Mouse (Mus musculus): ENCODE measurements around the gene Bcat1. TPM values are rescaled to one million over a fixed set of nuclear protein-coding genes. Genes with fewer than 3 reads are reported as not detected.
"Not testable (repeated sequence)": the region's sequence is repeated elsewhere in the genome, so short reads cannot be mapped to it uniquely, and the experiment has no call there.

Bcat1 gene
- polyA plus RNA-seq, 1 experiment from 2014 or later, result 110 TPM

GRCm38 (mm10) chr6:145104241-145104939, 28.4 kb upstream of the Bcat1 start:
- WGBS, result 77% methylated on average over 10 of the region's 10 CpGs
- H3K4me2 ChIP-seq (ENCODE audit: low read length), result no peak overlapping the region
- H3K9ac ChIP-seq (ENCODE audit: low read depth, low read length), result no peak overlapping the region
- H3K27me3 ChIP-seq (replicated peaks; ENCODE audit: control insufficient read depth, insufficient read depth, low read length), result no peaks in the 10 kb centered on the region
- no peaks in the 10 kb centered on the region for H3K36me3 ChIP-seq (ENCODE audit: control insufficient read depth, insufficient read depth, low read length)
- ATAC-seq, result no peak
- H3K4me3 ChIP-seq (ENCODE audit: low read length), result no peak overlapping the region
- no peaks in the 10 kb centered on the region for H3K4me1 ChIP-seq (ENCODE audit: control insufficient read depth, insufficient read depth, low read depth, low read length)
- H3K9me3 ChIP-seq (ENCODE audit: control insufficient read depth, low read length), result peaks cover 2% of the 10 kb centered on the region; the same call in 1 of the 2 replicates
- no peak overlapping the region for H3K27ac ChIP-seq (ENCODE audit: low read depth, low read length)

- 68% methylated on average over 9 of the region's 9 CpGs for WGBS
- H3K4me3 ChIP-seq (ENCODE audit: low read length), result no peak overlapping the region
- no peak overlapping the region for H3K4me2 ChIP-seq (ENCODE audit: low read length)
- H3K27ac ChIP-seq (ENCODE audit: low read depth, low read length), result no peak overlapping the region
- H3K9me3 ChIP-seq (ENCODE audit: control insufficient read depth, low read length), result peaks cover 2% of the 10 kb centered on the region; the same call in 1 of the 2 replicates
- no peak overlapping the region for H3K9ac ChIP-seq (ENCODE audit: low read depth, low read length)
- H3K4me1 ChIP-seq (ENCODE audit: control insufficient read depth, insufficient read depth, low read depth, low read length), result no peaks in the 10 kb centered on the region
- no peaks in the 10 kb centered on the region for H3K27me3 ChIP-seq (replicated peaks; ENCODE audit: control insufficient read depth, insufficient read depth, low read length)
- no peak for ATAC-seq
- H3K36me3 ChIP-seq (ENCODE audit: control insufficient read depth, insufficient read depth, low read length), result no peaks in the 10 kb centered on the region
Measured at GRCm38 (mm10) chr6:145100923-145101322, 24.9 kb upstream of the Bcat1 start.

GRCm38 (mm10) chr6:145094431-145094830, 18.4 kb upstream of the Bcat1 start:
- ATAC-seq, result no peak
- Histone ChIP-seq H3K4me2 (ENCODE audit: low read length) (no peak overlapping the region), H3K9me3 (ENCODE audit: control insufficient read depth, low read length) (no peaks in the 10 kb centered on the region), H3K4me3 (ENCODE audit: low read length) (no peak overlapping the region), H3K9ac (ENCODE audit: low read depth, low read length) (no peak overlapping the region), H3K36me3 (ENCODE audit: control insufficient read depth, insufficient read depth, low read length) (no peaks in the 10 kb centered on the region), H3K27ac (ENCODE audit: low read depth, low read length) (no peak overlapping the region), H3K4me1 (ENCODE audit: control insufficient read depth, insufficient read depth, low read depth, low read length) (no peaks in the 10 kb centered on the region), H3K27me3 (replicated peaks; ENCODE audit: control insufficient read depth, insufficient read depth, low read length) (no peaks in the 10 kb centered on the region)
- WGBS, result 78% methylated on average over 4 of the region's 4 CpGs

GRCm38 (mm10) chr6:145093038-145093622, 17.1 kb upstream of the Bcat1 start:
- not testable (repeated sequence) for ATAC-seq; H3K4me2 ChIP-seq (ENCODE audit: low read length); H3K27me3 ChIP-seq (replicated peaks; ENCODE audit: control insufficient read depth, insufficient read depth, low read length); H3K4me1 ChIP-seq (ENCODE audit: control insufficient read depth, insufficient read depth, low read depth, low read length); H3K4me3 ChIP-seq (ENCODE audit: low read length); H3K27ac ChIP-seq (ENCODE audit: low read depth, low read length); H3K9ac ChIP-seq (ENCODE audit: low read depth, low read length); H3K36me3 ChIP-seq (ENCODE audit: control insufficient read depth, insufficient read depth, low read length); H3K9me3 ChIP-seq (ENCODE audit: control insufficient read depth, low read length)
- WGBS, result 63% methylated on average over 7 of the region's 7 CpGs

- no peaks in the 10 kb centered on the region for H3K27me3 ChIP-seq (replicated peaks; ENCODE audit: control insufficient read depth, insufficient read depth, low read length)
- no peak overlapping the region for H3K4me3 ChIP-seq (ENCODE audit: low read length)
- H3K9me3 ChIP-seq (ENCODE audit: control insufficient read depth, low read length), result no peaks in the 10 kb centered on the region
- no peaks in the 10 kb centered on the region for H3K4me1 ChIP-seq (ENCODE audit: control insufficient read depth, insufficient read depth, low read depth, low read length)
- H3K4me2 ChIP-seq (ENCODE audit: low read length), result no peak overlapping the region
- whole genome bisulfite sequencing, result 88% methylated on average over 7 of the region's 7 CpGs
- no peak overlapping the region for H3K9ac ChIP-seq (ENCODE audit: low read depth, low read length)
- no peaks in the 10 kb centered on the region for H3K36me3 ChIP-seq (ENCODE audit: control insufficient read depth, insufficient read depth, low read length)
- H3K27ac ChIP-seq (ENCODE audit: low read depth, low read length), result no peak overlapping the region
- ATAC-seq, result no peak
Measured at GRCm38 (mm10) chr6:145091998-145092397, 16.0 kb upstream of the Bcat1 start.

- no peak overlapping the region for H3K9ac ChIP-seq (ENCODE audit: low read depth, low read length)
Measured at GRCm38 (mm10) chr6:145090928-145091327, 14.9 kb upstream of the Bcat1 start.

GRCm38 (mm10) chr6:145090201-145090863, 14.3 kb upstream of the Bcat1 start:
- no peak overlapping the region for H3K9ac ChIP-seq (ENCODE audit: low read depth, low read length)
- no peaks in the 10 kb centered on the region for H3K4me1 ChIP-seq (ENCODE audit: control insufficient read depth, insufficient read depth, low read depth, low read length)
- no peak overlapping the region for H3K4me3 ChIP-seq (ENCODE audit: low read length)
- no peaks in the 10 kb centered on the region for H3K36me3 ChIP-seq (ENCODE audit: control insufficient read depth, insufficient read depth, low read length)
- WGBS, result 78% methylated on average over 6 of the region's 6 CpGs
- H3K27ac ChIP-seq (ENCODE audit: low read depth, low read length), result no peak overlapping the region
- no peaks in the 10 kb centered on the region for H3K9me3 ChIP-seq (ENCODE audit: control insufficient read depth, low read length)
- ATAC-seq, result no peak
- no peak overlapping the region for H3K4me2 ChIP-seq (ENCODE audit: low read length)
- H3K27me3 ChIP-seq (replicated peaks; ENCODE audit: control insufficient read depth, insufficient read depth, low read length), result no peaks in the 10 kb centered on the region

More at GRCm38 (mm10) chr6:145090928-145091327, 14.9 kb upstream of the Bcat1 start:
- ATAC-seq, result no peak
- no peak overlapping the region for H3K4me3 ChIP-seq (ENCODE audit: low read length)
- H3K27ac ChIP-seq (ENCODE audit: low read depth, low read length), result no peak overlapping the region
- no peaks in the 10 kb centered on the region for H3K4me1 ChIP-seq (ENCODE audit: control insufficient read depth, insufficient read depth, low read depth, low read length)
- WGBS, result 80% methylated on average over 5 of the region's 5 CpGs
- no peaks in the 10 kb centered on the region for H3K9me3 ChIP-seq (ENCODE audit: control insufficient read depth, low read length)
- no peaks in the 10 kb centered on the region for H3K36me3 ChIP-seq (ENCODE audit: control insufficient read depth, insufficient read depth, low read length)
- no peak overlapping the region for H3K4me2 ChIP-seq (ENCODE audit: low read length)
- no peaks in the 10 kb centered on the region for H3K27me3 ChIP-seq (replicated peaks; ENCODE audit: control insufficient read depth, insufficient read depth, low read length)

GRCm38 (mm10) chr6:145089373-145089772, 13.4 kb upstream of the Bcat1 start:
- no peak overlapping the region for H3K9ac ChIP-seq (ENCODE audit: low read depth, low read length)
- WGBS, result 89% methylated on average over 4 of the region's 4 CpGs
- H3K27me3 ChIP-seq (replicated peaks; ENCODE audit: control insufficient read depth, insufficient read depth, low read length), result no peaks in the 10 kb centered on the region
- no peak overlapping the region for H3K4me3 ChIP-seq (ENCODE audit: low read length)
- no peak overlapping the region for H3K4me2 ChIP-seq (ENCODE audit: low read length)
- no peaks in the 10 kb centered on the region for H3K36me3 ChIP-seq (ENCODE audit: control insufficient read depth, insufficient read depth, low read length)
- no peaks in the 10 kb centered on the region for H3K9me3 ChIP-seq (ENCODE audit: control insufficient read depth, low read length)
- H3K27ac ChIP-seq (ENCODE audit: low read depth, low read length), result no peak overlapping the region
- H3K4me1 ChIP-seq (ENCODE audit: control insufficient read depth, insufficient read depth, low read depth, low read length), result no peaks in the 10 kb centered on the region
- no peak for ATAC-seq

GRCm38 (mm10) chr6:145088451-145089113, 12.6 kb upstream of the Bcat1 start:
- Histone ChIP-seq H3K27ac (ENCODE audit: low read depth, low read length) (no peak overlapping the region), H3K27me3 (replicated peaks; ENCODE audit: control insufficient read depth, insufficient read depth, low read length) (no peaks in the 10 kb centered on the region), H3K4me1 (ENCODE audit: control insufficient read depth, insufficient read depth, low read depth, low read length) (no peaks in the 10 kb centered on the region), H3K9ac (ENCODE audit: low read depth, low read length) (no peak overlapping the region), H3K9me3 (ENCODE audit: control insufficient read depth, low read length) (no peaks in the 10 kb centered on the region), H3K4me3 (ENCODE audit: low read length) (no peak overlapping the region), H3K36me3 (ENCODE audit: control insufficient read depth, insufficient read depth, low read length) (no peaks in the 10 kb centered on the region), H3K4me2 (ENCODE audit: low read length) (no peak overlapping the region)
- 49% methylated on average over 4 of the region's 4 CpGs for WGBS
- ATAC-seq, result no peak
